Mouse (Mus musculus) monocyte, adult 5-6 weeks (primary cell): Measurements from ENCODE around the gene E2f3. TPM values are rescaled to one million over a fixed set of nuclear protein-coding genes. Genes with fewer than 3 reads are reported as not detected.
A peak's percentile ranks its signal among the peaks of the same experiment; 100 is the strongest.

Experiments
- ATAC-seq: fragments of 153-309, 156-312 bp; replicated peaks from 2 replicates; pipeline ENCODE4 v1.8.0; 2017; ENCODE audit warnings: mild to moderate bottlenecking; ENCODE audit not compliant: low TSS enrichment, insufficient number of reproducible peaks, severe bottlenecking, poor library complexity, low FRiP score
- total RNA-seq: library from RNA; stranded (forward); fragments of 200-1000, 200-491, 200-594 nt; gene quantifications from 3 replicates; pipeline ENCODE4 v1.2.3, GENCODE M21; 2017

E2f3 gene
- total RNA-seq, 1 experiment from 2014 or later, result 3.0 TPM

- no peak for ATAC-seq
Measured at GRCm38 (mm10) chr13:29860087-29860486, 125.8 kb downstream of the E2f3 start.

GRCm38 (mm10) chr13:29857436-29857835, 128.4 kb downstream of the E2f3 start:
- peak; percentile 46 for ATAC-seq

Other genes starting within 250 kb of the E2f3 start
- gene Cdkal1, start 130.4 kb downstream of the E2f3 start, total RNA-seq, result 24.6 to 84.4 TPM (median 60.5 TPM) in 3 replicates
- 7.6 to 22.8 TPM (median 13.8 TPM) in 3 replicates for gene Mboat1, start 150.4 kb upstream of the E2f3 start, total RNA-seq